Mouse (Mus musculus) C2C12 (cell line): ENCODE data around the gene Iqck.

Source experiments
- CTCF ChIP-seq: IDR thresholded peaks from one replicate; pipeline ENCODE4 v1.5.1; 2011; ENCODE audit not compliant: control insufficient read depth, insufficient read depth, insufficient read length
- MAX ChIP-seq: IDR thresholded peaks from one replicate; pipeline ENCODE4 v1.6.1; 2011; ENCODE audit warnings: mild to moderate bottlenecking, control low read depth
- MYOD1 ChIP-seq: IDR thresholded peaks from one replicate; pipeline ENCODE4 v1.6.1; 2011; ENCODE audit warnings: low read depth; ENCODE audit not compliant: control insufficient read depth, insufficient read length
- MYOG ChIP-seq: IDR thresholded peaks from one replicate; pipeline ENCODE4 v1.6.1; 2011; ENCODE audit not compliant: control insufficient read depth, insufficient read length; ENCODE audit errors: extremely low read depth

- TF ChIP-seq CTCF (no peak), MYOG (no peak), MAX (no peak), MYOD1 (no peak)
Measured at GRCm38 (mm10) chr7:119015736-119016135, 160.2 kb downstream of the Iqck start.
